Mouse (Mus musculus): ENCODE results near the gene Llph. TPM values are rescaled to one million over a fixed set of nuclear protein-coding genes. Genes with fewer than 3 reads are reported as not detected.
A peak's percentile ranks its signal among the peaks of the same experiment; 100 is the strongest.

Llph gene
- polyA plus RNA-seq, 1 experiment from 2014 or later, result 19.2 TPM

DNA sequence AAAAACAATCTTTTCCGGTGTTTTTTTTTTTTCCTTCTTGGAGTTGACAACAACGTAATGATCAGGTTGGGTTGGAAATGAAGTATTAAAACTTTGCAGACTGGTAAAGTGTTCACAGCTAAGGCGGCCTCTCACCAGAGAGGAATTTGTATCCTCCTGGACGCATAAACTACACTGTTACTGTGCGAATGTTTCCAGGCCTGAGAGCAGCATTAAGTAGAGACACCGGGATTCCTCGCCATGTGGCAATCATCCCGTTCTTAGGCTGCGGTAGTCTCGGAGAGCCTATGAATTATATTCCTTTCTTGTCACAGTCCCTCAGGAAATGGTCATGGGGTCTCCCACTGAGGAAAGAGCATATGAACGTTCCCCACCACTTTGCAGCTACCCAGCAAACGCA lies 40.9 kb downstream of the Llph start:
- no peak for ATAC-seq (ENCODE audit: low read depth)
- no peaks in the 10 kb centered on the region for H3K36me3 ChIP-seq (ENCODE audit: control insufficient read depth, insufficient read depth)
- H3K4me3 ChIP-seq (ENCODE audit: low read depth, low read length), result no peak overlapping the region
- no peaks in the 10 kb centered on the region for H3K9me3 ChIP-seq (replicated peaks; ENCODE audit: control insufficient read depth, low read length)
- no peak overlapping the region for H3K4me2 ChIP-seq (ENCODE audit: low read depth, low read length)
- H3K27me3 ChIP-seq (ENCODE audit: control insufficient read depth, insufficient read depth, low read depth, low read length), result no peaks in the 10 kb centered on the region
- 70% methylated on average over 12 of the region's 12 CpGs for WGBS (ENCODE audit: insufficient replicate concordance)
- no peak overlapping the region for H3K9ac ChIP-seq (ENCODE audit: low read depth, low read length)
- H3K4me1 ChIP-seq (ENCODE audit: control insufficient read depth, low read depth, low read length), result peaks cover 5% of the 10 kb centered on the region
- no peak overlapping the region for H3K27ac ChIP-seq (ENCODE audit: low read length)

GRCm38 (mm10) chr10:120269946-120270345 lies 43.1 kb downstream of the Llph start:
- 81% methylated on average over 13 of the region's 13 CpGs for WGBS (ENCODE audit: insufficient replicate concordance)
- ATAC-seq (ENCODE audit: low read depth), result no peak
- H3K4me2 ChIP-seq (ENCODE audit: low read depth, low read length), result no peak overlapping the region

GRCm38 (mm10) chr10:120270777-120271176 lies 43.9 kb downstream of the Llph start:
- ATAC-seq (ENCODE audit: low read depth), result no peak
- Histone ChIP-seq H3K4me2 (ENCODE audit: low read depth, low read length) (no peak overlapping the region), H3K9me3 (replicated peaks; ENCODE audit: control insufficient read depth, low read length) (no peaks in the 10 kb centered on the region), H3K36me3 (ENCODE audit: control insufficient read depth, insufficient read depth) (no peaks in the 10 kb centered on the region), H3K4me3 (ENCODE audit: low read depth, low read length) (no peak overlapping the region), H3K9ac (ENCODE audit: low read depth, low read length) (no peak overlapping the region), H3K4me1 (ENCODE audit: control insufficient read depth, low read depth, low read length) (peaks cover 5% of the 10 kb centered on the region), H3K27ac (ENCODE audit: low read length) (no peak overlapping the region), H3K27me3 (ENCODE audit: control insufficient read depth, insufficient read depth, low read depth, low read length) (no peaks in the 10 kb centered on the region)
- WGBS (ENCODE audit: insufficient replicate concordance), result 52% methylated on average over 4 of the region's 4 CpGs

More at GRCm38 (mm10) chr10:120269946-120270345, 43.1 kb downstream of the Llph start:
- no peak overlapping the region for H3K4me3 ChIP-seq (ENCODE audit: low read depth, low read length)
- H3K27me3 ChIP-seq (ENCODE audit: control insufficient read depth, insufficient read depth, low read depth, low read length), result no peaks in the 10 kb centered on the region
- H3K27ac ChIP-seq (ENCODE audit: low read length), result no peak overlapping the region
- no peaks in the 10 kb centered on the region for H3K36me3 ChIP-seq (ENCODE audit: control insufficient read depth, insufficient read depth)
- no peak overlapping the region for H3K9ac ChIP-seq (ENCODE audit: low read depth, low read length)
- H3K9me3 ChIP-seq (replicated peaks; ENCODE audit: control insufficient read depth, low read length), result no peaks in the 10 kb centered on the region
- H3K4me1 ChIP-seq (ENCODE audit: control insufficient read depth, low read depth, low read length), result peaks cover 5% of the 10 kb centered on the region

DNA sequence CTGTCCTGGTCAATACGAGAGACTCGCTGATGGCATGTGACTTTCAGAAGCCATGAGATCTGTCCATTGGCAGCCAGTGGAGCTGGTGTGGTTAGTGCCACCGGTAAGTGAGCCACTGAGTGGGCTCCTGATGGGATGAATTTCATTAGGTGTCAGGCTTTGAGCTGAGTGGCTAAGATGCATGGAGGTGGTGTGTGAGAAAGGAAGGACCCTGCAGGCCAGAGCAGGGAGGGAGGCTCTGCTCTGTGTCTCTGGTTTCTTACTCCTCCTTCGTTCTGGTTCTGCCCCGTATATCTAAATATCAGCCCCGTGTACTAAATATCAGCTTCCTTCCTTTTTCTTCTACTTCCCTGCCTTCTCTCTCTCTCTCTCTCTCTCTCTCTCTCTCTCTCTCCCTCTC lies 44.4 kb downstream of the Llph start:
- H3K4me2 ChIP-seq (ENCODE audit: low read depth, low read length), result peak overlapping the region; percentile 51; the same call in 1 of the 2 replicates
- WGBS (ENCODE audit: insufficient replicate concordance), result 29% methylated on average over 6 of the region's 6 CpGs
- H3K9ac ChIP-seq (ENCODE audit: low read depth, low read length), result no peak overlapping the region

GRCm38 (mm10) chr10:120271879-120272269 lies 45.0 kb downstream of the Llph start:
- H3K9ac ChIP-seq (ENCODE audit: low read depth, low read length), result no peak overlapping the region
- 17% methylated on average over 10 of the region's 11 CpGs for WGBS (ENCODE audit: insufficient replicate concordance)
- no peaks in the 10 kb centered on the region for H3K36me3 ChIP-seq (ENCODE audit: control insufficient read depth, insufficient read depth)
- no peak for ATAC-seq (ENCODE audit: low read depth)
- H3K4me2 ChIP-seq (ENCODE audit: low read depth, low read length), result peak overlapping the region; percentile 51
- H3K27me3 ChIP-seq (ENCODE audit: control insufficient read depth, insufficient read depth, low read depth, low read length), result no peaks in the 10 kb centered on the region
- no peak overlapping the region for H3K27ac ChIP-seq (ENCODE audit: low read length)
- H3K9me3 ChIP-seq (replicated peaks; ENCODE audit: control insufficient read depth, low read length), result no peaks in the 10 kb centered on the region
- H3K4me1 ChIP-seq (ENCODE audit: control insufficient read depth, low read depth, low read length), result peaks cover 5% of the 10 kb centered on the region
- H3K4me3 ChIP-seq (ENCODE audit: low read depth, low read length), result peak overlapping the region; percentile 19

More for the DNA sequence above, 44.4 kb downstream of the Llph start:
- no peak overlapping the region for H3K4me3 ChIP-seq (ENCODE audit: low read depth, low read length)
- ATAC-seq (ENCODE audit: low read depth), result no peak
- no peaks in the 10 kb centered on the region for H3K9me3 ChIP-seq (replicated peaks; ENCODE audit: control insufficient read depth, low read length)
- H3K36me3 ChIP-seq (ENCODE audit: control insufficient read depth, insufficient read depth), result no peaks in the 10 kb centered on the region
- H3K27ac ChIP-seq (ENCODE audit: low read length), result no peak overlapping the region
- peaks cover 5% of the 10 kb centered on the region for H3K4me1 ChIP-seq (ENCODE audit: control insufficient read depth, low read depth, low read length)
- H3K27me3 ChIP-seq (ENCODE audit: control insufficient read depth, insufficient read depth, low read depth, low read length), result no peaks in the 10 kb centered on the region

- no peak overlapping the region for H3K9ac ChIP-seq (ENCODE audit: low read depth, low read length)
- H3K9me3 ChIP-seq (replicated peaks; ENCODE audit: control insufficient read depth, low read length), result no peaks in the 10 kb centered on the region
- H3K4me2 ChIP-seq (ENCODE audit: low read depth, low read length), result peak overlapping the region; percentile 51
- H3K4me1 ChIP-seq (ENCODE audit: control insufficient read depth, low read depth, low read length), result peaks cover 5% of the 10 kb centered on the region
- no peak for ATAC-seq (ENCODE audit: low read depth)
- no peak overlapping the region for H3K27ac ChIP-seq (ENCODE audit: low read length)
- H3K36me3 ChIP-seq (ENCODE audit: control insufficient read depth, insufficient read depth), result no peaks in the 10 kb centered on the region
- WGBS (ENCODE audit: insufficient replicate concordance), result 20% methylated on average over 19 of the region's 19 CpGs
- H3K4me3 ChIP-seq (ENCODE audit: low read depth, low read length), result peak overlapping the region; percentile 19
- H3K27me3 ChIP-seq (ENCODE audit: control insufficient read depth, insufficient read depth, low read depth, low read length), result no peaks in the 10 kb centered on the region
Measured at GRCm38 (mm10) chr10:120272270-120272883, 45.5 kb downstream of the Llph start.

DNA sequence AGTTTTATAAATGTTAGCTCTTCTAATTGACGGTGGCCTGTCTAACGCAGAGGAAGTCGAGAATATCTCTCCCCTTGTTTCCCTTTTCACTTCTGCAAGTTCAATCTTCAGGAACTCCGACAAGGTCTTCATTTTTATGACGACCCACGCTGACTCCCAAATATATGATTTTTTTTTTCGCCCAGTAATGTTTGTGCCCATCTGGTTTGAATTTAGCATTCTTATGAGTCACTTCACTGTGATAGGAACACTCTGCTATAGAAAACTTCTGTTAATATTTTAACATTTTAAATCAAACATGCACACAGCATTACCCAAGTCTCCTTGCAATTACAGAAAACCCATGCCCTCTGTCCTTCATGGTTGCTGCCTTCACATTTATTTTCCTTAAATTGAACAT lies 46.5 kb downstream of the Llph start:
- peaks cover 5% of the 10 kb centered on the region for H3K4me1 ChIP-seq (ENCODE audit: control insufficient read depth, low read depth, low read length)
- ATAC-seq (ENCODE audit: low read depth), result no peak
- no peaks in the 10 kb centered on the region for H3K36me3 ChIP-seq (ENCODE audit: control insufficient read depth, insufficient read depth)
- H3K9me3 ChIP-seq (replicated peaks; ENCODE audit: control insufficient read depth, low read length), result no peaks in the 10 kb centered on the region
- H3K4me2 ChIP-seq (ENCODE audit: low read depth, low read length), result no peak overlapping the region
- H3K27ac ChIP-seq (ENCODE audit: low read length), result no peak overlapping the region
- H3K27me3 ChIP-seq (ENCODE audit: control insufficient read depth, insufficient read depth, low read depth, low read length), result no peaks in the 10 kb centered on the region
- H3K9ac ChIP-seq (ENCODE audit: low read depth, low read length), result no peak overlapping the region
- no peak overlapping the region for H3K4me3 ChIP-seq (ENCODE audit: low read depth, low read length)
- WGBS (ENCODE audit: insufficient replicate concordance), result 49% methylated on average over 7 of the region's 7 CpGs

DNA sequence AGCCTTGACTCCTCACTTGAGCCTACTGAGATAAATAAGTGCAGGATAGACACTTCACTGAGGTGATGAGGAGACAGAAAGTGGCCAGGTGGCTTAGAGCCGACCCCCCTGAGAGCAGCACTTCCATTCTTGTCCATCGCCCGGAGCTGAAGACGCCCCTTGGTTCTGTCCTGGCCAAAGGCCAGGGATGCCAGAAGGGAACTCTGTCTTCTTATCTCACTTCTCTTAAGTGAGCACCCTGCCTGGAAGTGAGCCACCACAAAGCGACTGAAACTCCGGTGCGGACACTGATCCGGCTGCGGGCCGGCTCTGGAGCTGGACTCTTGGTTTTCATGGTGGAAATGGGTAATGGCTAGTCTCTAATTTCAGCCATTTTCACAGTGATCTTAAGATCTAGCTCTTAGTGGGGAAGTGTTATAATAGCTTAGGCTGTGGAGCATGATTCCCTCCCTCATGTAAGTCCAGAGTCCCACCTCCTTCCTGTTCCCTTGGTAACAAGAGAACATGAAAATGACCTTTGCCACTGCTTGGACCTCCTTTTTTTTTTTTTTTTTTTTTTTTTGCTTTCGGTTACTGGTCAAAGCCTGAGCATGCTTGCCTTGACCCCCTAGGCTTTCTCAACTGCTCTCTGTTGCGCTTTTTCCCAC lies 52.7 kb downstream of the Llph start:
- ATAC-seq (ENCODE audit: low read depth), result no peak
- Histone ChIP-seq H3K4me2 (ENCODE audit: low read depth, low read length) (no peak overlapping the region), H3K27me3 (ENCODE audit: control insufficient read depth, insufficient read depth, low read depth, low read length) (no peaks in the 10 kb centered on the region), H3K4me3 (ENCODE audit: low read depth, low read length) (no peak overlapping the region), H3K4me1 (ENCODE audit: control insufficient read depth, low read depth, low read length) (no peaks in the 10 kb centered on the region), H3K27ac (ENCODE audit: low read length) (no peak overlapping the region), H3K9ac (ENCODE audit: low read depth, low read length) (no peak overlapping the region), H3K36me3 (ENCODE audit: control insufficient read depth, insufficient read depth) (no peaks in the 10 kb centered on the region), H3K9me3 (replicated peaks; ENCODE audit: control insufficient read depth, low read length) (no peaks in the 10 kb centered on the region)
- WGBS (ENCODE audit: insufficient replicate concordance), result 72% methylated on average over 12 of the region's 12 CpGs

- Histone ChIP-seq H3K27me3 (ENCODE audit: control insufficient read depth, insufficient read depth, low read depth, low read length) (no peaks in the 10 kb centered on the region), H3K9ac (ENCODE audit: low read depth, low read length) (no peak overlapping the region), H3K4me1 (ENCODE audit: control insufficient read depth, low read depth, low read length) (no peaks in the 10 kb centered on the region), H3K4me2 (ENCODE audit: low read depth, low read length) (no peak overlapping the region), H3K27ac (ENCODE audit: low read length) (no peak overlapping the region), H3K4me3 (ENCODE audit: low read depth, low read length) (no peak overlapping the region), H3K9me3 (replicated peaks; ENCODE audit: control insufficient read depth, low read length) (no peaks in the 10 kb centered on the region), H3K36me3 (ENCODE audit: control insufficient read depth, insufficient read depth) (no peaks in the 10 kb centered on the region)
- ATAC-seq (ENCODE audit: low read depth), result no peak
- 29% methylated on average over 4 of the region's 4 CpGs for WGBS (ENCODE audit: insufficient replicate concordance)
Measured at GRCm38 (mm10) chr10:120280375-120280774, 53.5 kb downstream of the Llph start.

All from liver, embryonic 16.5 days (tissue).